Mouse (Mus musculus): Measurements from ENCODE around the gene Apba2. TPM values are rescaled to one million over a fixed set of nuclear protein-coding genes. Genes with fewer than 3 reads are reported as not detected.
A peak's percentile ranks its signal among the peaks of the same experiment; 100 is the strongest.

Apba2 gene
- polyA plus RNA-seq, 1 experiment from 2014 or later, result 67.6 TPM

- H3K9me3 ChIP-seq (ENCODE audit: control insufficient read depth, low read length), result no peaks in the 10 kb centered on the region; the same call in 1 of the 2 replicates
- H3K4me2 ChIP-seq (ENCODE audit: low read depth, low read length, severe bottlenecking), result no peak overlapping the region
- no peak for ATAC-seq (replicated peaks; ENCODE audit: low FRiP score)
- H3K9ac ChIP-seq (ENCODE audit: low read length), result no peak overlapping the region
- DNase-seq (ENCODE audit: low spot score), result no peak
- peaks cover 5% of the 10 kb centered on the region; the same call in 1 of the 2 replicates for H3K4me1 ChIP-seq (replicated peaks; ENCODE audit: control insufficient read depth, insufficient read depth, low read length)
- H3K27ac ChIP-seq (ENCODE audit: low read depth, low read length), result no peak overlapping the region
- 67% methylated on average over 8 of the region's 8 CpGs for WGBS
- no peak overlapping the region for H3K4me3 ChIP-seq (ENCODE audit: low read depth, low read length)
- no peaks in the 10 kb centered on the region for H3K27me3 ChIP-seq (ENCODE audit: control insufficient read depth, insufficient read depth, low read length)
- H3K36me3 ChIP-seq (ENCODE audit: control insufficient read depth, insufficient read depth, low read length), result no peaks in the 10 kb centered on the region
Measured at GRCm38 (mm10) chr7:64627972-64628655, 126.6 kb downstream of the Apba2 start.

- DNase-seq (ENCODE audit: low spot score) (no peak), ATAC-seq (replicated peaks; ENCODE audit: low FRiP score) (no peak)
- Histone ChIP-seq H3K9me3 (ENCODE audit: control insufficient read depth, low read length) (no peaks in the 10 kb centered on the region; the same call in 1 of the 2 replicates), H3K36me3 (ENCODE audit: control insufficient read depth, insufficient read depth, low read length) (no peaks in the 10 kb centered on the region), H3K27me3 (ENCODE audit: control insufficient read depth, insufficient read depth, low read length) (no peaks in the 10 kb centered on the region), H3K4me1 (replicated peaks; ENCODE audit: control insufficient read depth, insufficient read depth, low read length) (peaks cover 14% of the 10 kb centered on the region; the same call in 1 of the 2 replicates), H3K9ac (ENCODE audit: low read length) (no peak overlapping the region), H3K27ac (ENCODE audit: low read depth, low read length) (no peak overlapping the region), H3K4me2 (ENCODE audit: low read depth, low read length, severe bottlenecking) (no peak overlapping the region), H3K4me3 (ENCODE audit: low read depth, low read length) (no peak overlapping the region)
- 91% methylated on average over 6 of the region's 6 CpGs for WGBS
Measured at GRCm38 (mm10) chr7:64630697-64631096, 129.2 kb downstream of the Apba2 start.

GRCm38 (mm10) chr7:64631131-64631530 lies 129.6 kb downstream of the Apba2 start:
- Histone ChIP-seq H3K9ac (ENCODE audit: low read length) (no peak overlapping the region), H3K4me2 (ENCODE audit: low read depth, low read length, severe bottlenecking) (no peak overlapping the region), H3K9me3 (ENCODE audit: control insufficient read depth, low read length) (no peaks in the 10 kb centered on the region; the same call in 1 of the 2 replicates), H3K27ac (ENCODE audit: low read depth, low read length) (no peak overlapping the region), H3K27me3 (ENCODE audit: control insufficient read depth, insufficient read depth, low read length) (no peaks in the 10 kb centered on the region), H3K4me1 (replicated peaks; ENCODE audit: control insufficient read depth, insufficient read depth, low read length) (peaks cover 14% of the 10 kb centered on the region; the same call in 1 of the 2 replicates), H3K36me3 (ENCODE audit: control insufficient read depth, insufficient read depth, low read length) (no peaks in the 10 kb centered on the region), H3K4me3 (ENCODE audit: low read depth, low read length) (no peak overlapping the region)
- DNase-seq (ENCODE audit: low spot score), result no peak
- 81% methylated on average over 6 of the region's 6 CpGs for WGBS
- ATAC-seq (replicated peaks; ENCODE audit: low FRiP score), result no peak

- Histone ChIP-seq H3K9me3 (ENCODE audit: control insufficient read depth, low read length) (no peaks in the 10 kb centered on the region), H3K27me3 (ENCODE audit: control insufficient read depth, insufficient read depth, low read length) (no peaks in the 10 kb centered on the region), H3K27ac (ENCODE audit: low read depth, low read length) (no peak overlapping the region), H3K4me2 (ENCODE audit: low read depth, low read length, severe bottlenecking) (no peak overlapping the region), H3K36me3 (ENCODE audit: control insufficient read depth, insufficient read depth, low read length) (no peaks in the 10 kb centered on the region), H3K4me3 (ENCODE audit: low read depth, low read length) (no peak overlapping the region), H3K9ac (ENCODE audit: low read length) (no peak overlapping the region), H3K4me1 (replicated peaks; ENCODE audit: control insufficient read depth, insufficient read depth, low read length) (peaks cover 14% of the 10 kb centered on the region; the same call in 1 of the 2 replicates)
- DNase-seq (ENCODE audit: low spot score), result no peak
- ATAC-seq (replicated peaks; ENCODE audit: low FRiP score), result no peak
- 61% methylated on average over 6 of the region's 6 CpGs for WGBS
Measured at GRCm38 (mm10) chr7:64631781-64632351, 130.4 kb downstream of the Apba2 start.

GRCm38 (mm10) chr7:64633182-64633581 lies 131.7 kb downstream of the Apba2 start:
- H3K4me2 ChIP-seq (ENCODE audit: low read depth, low read length, severe bottlenecking), result no peak overlapping the region
- H3K4me1 ChIP-seq (replicated peaks; ENCODE audit: control insufficient read depth, insufficient read depth, low read length), result peaks cover 14% of the 10 kb centered on the region; the same call in 1 of the 2 replicates
- no peak overlapping the region for H3K27ac ChIP-seq (ENCODE audit: low read depth, low read length)
- H3K27me3 ChIP-seq (ENCODE audit: control insufficient read depth, insufficient read depth, low read length), result no peaks in the 10 kb centered on the region
- H3K36me3 ChIP-seq (ENCODE audit: control insufficient read depth, insufficient read depth, low read length), result no peaks in the 10 kb centered on the region
- H3K9ac ChIP-seq (ENCODE audit: low read length), result no peak overlapping the region
- DNase-seq (ENCODE audit: low spot score) (no peak), ATAC-seq (replicated peaks; ENCODE audit: low FRiP score) (0 out of 2 replicates have a peak, but pooled peaks have one; percentile 13)
- no peaks in the 10 kb centered on the region for H3K9me3 ChIP-seq (ENCODE audit: control insufficient read depth, low read length)
- 36% methylated on average over 4 of the region's 4 CpGs for whole genome bisulfite sequencing
- no peak overlapping the region for H3K4me3 ChIP-seq (ENCODE audit: low read depth, low read length)

- H3K9me3 ChIP-seq (ENCODE audit: control insufficient read depth, low read length), result no peaks in the 10 kb centered on the region
- DNase-seq (ENCODE audit: low spot score), result no peak
- ATAC-seq (replicated peaks; ENCODE audit: low FRiP score), result peak; percentile 7; the same call in 1 of the 2 replicates
- no peak overlapping the region for H3K4me3 ChIP-seq (ENCODE audit: low read depth, low read length)
- no peak overlapping the region for H3K9ac ChIP-seq (ENCODE audit: low read length)
- H3K4me1 ChIP-seq (replicated peaks; ENCODE audit: control insufficient read depth, insufficient read depth, low read length), result peaks cover 14% of the 10 kb centered on the region; the same call in 1 of the 2 replicates
- no peaks in the 10 kb centered on the region for H3K36me3 ChIP-seq (ENCODE audit: control insufficient read depth, insufficient read depth, low read length)
- H3K27ac ChIP-seq (ENCODE audit: low read depth, low read length), result no peak overlapping the region
- no peaks in the 10 kb centered on the region for H3K27me3 ChIP-seq (ENCODE audit: control insufficient read depth, insufficient read depth, low read length)
- 56% methylated on average over 5 of the region's 5 CpGs for WGBS
- H3K4me2 ChIP-seq (ENCODE audit: low read depth, low read length, severe bottlenecking), result no peak overlapping the region
Measured at GRCm38 (mm10) chr7:64633916-64634315, 132.4 kb downstream of the Apba2 start.

- Histone ChIP-seq H3K4me1 (replicated peaks; ENCODE audit: control insufficient read depth, insufficient read depth, low read length) (peaks cover 14% of the 10 kb centered on the region; the same call in 1 of the 2 replicates), H3K27me3 (ENCODE audit: control insufficient read depth, insufficient read depth, low read length) (no peaks in the 10 kb centered on the region), H3K4me3 (ENCODE audit: low read depth, low read length) (no peak overlapping the region), H3K4me2 (ENCODE audit: low read depth, low read length, severe bottlenecking) (no peak overlapping the region), H3K36me3 (ENCODE audit: control insufficient read depth, insufficient read depth, low read length) (no peaks in the 10 kb centered on the region), H3K9me3 (ENCODE audit: control insufficient read depth, low read length) (no peaks in the 10 kb centered on the region), H3K27ac (ENCODE audit: low read depth, low read length) (no peak overlapping the region), H3K9ac (ENCODE audit: low read length) (no peak overlapping the region)
- ATAC-seq (replicated peaks; ENCODE audit: low FRiP score), result peak; percentile 82
- DNase-seq (ENCODE audit: low spot score), result no peak
Measured at GRCm38 (mm10) chr7:64634482-64634881, 133.0 kb downstream of the Apba2 start.

- ATAC-seq (replicated peaks; ENCODE audit: low FRiP score), result no peak
- Histone ChIP-seq H3K36me3 (ENCODE audit: control insufficient read depth, insufficient read depth, low read length) (no peaks in the 10 kb centered on the region), H3K4me3 (ENCODE audit: low read depth, low read length) (no peak overlapping the region), H3K27ac (ENCODE audit: low read depth, low read length) (no peak overlapping the region), H3K4me2 (ENCODE audit: low read depth, low read length, severe bottlenecking) (no peak overlapping the region), H3K9me3 (ENCODE audit: control insufficient read depth, low read length) (no peaks in the 10 kb centered on the region), H3K4me1 (replicated peaks; ENCODE audit: control insufficient read depth, insufficient read depth, low read length) (0 out of 2 replicates have a peak, but pooled peaks cover 2% of the 10 kb centered on the region), H3K9ac (ENCODE audit: low read length) (no peak overlapping the region), H3K27me3 (ENCODE audit: control insufficient read depth, insufficient read depth, low read length) (no peaks in the 10 kb centered on the region)
- DNase-seq (ENCODE audit: low spot score), result no peak
- WGBS, result 85% methylated on average over 4 of the region's 4 CpGs
Measured at GRCm38 (mm10) chr7:64638922-64639321, 137.4 kb downstream of the Apba2 start.

Measured in forebrain, embryonic 11.5 days (tissue).